25 mouse cellular contexts compared by ENCODE assay signal in genomic region chr19:6677511-6677910, GRCm38 (mm10).
DNase-seq lines count a peak whose midpoint lies in the region; ATAC-seq lines count a peak whose summit lies in the region.
"Had no signal": no experiment of that assay in that cellular context is flagged by ENCODE, and none has a peak within 500 bp of the region (broad histone marks: within the 10 kb centered on the region; RNA-seq: fewer than 3 reads in every experiment).

No protein-coding gene starts in this region.

- DNase-seq in cerebellum, postnatal 10 days: peak; percentile 69 to 71
- no peak for DNase-seq in cerebellum, adult 9-10 months
- DNase-seq in heart, postnatal 4 days: peak; percentile 10
- DNase-seq in heart, adult 9 months (ENCODE audit: low spot score in 2 of 2): no peak
- DNase-seq in thymus, postnatal 14 days: no peak
- DNase-seq: adrenal gland, postnatal 25 days; cerebellum, adult 18-20 months; cerebellum, postnatal 25 days; heart, adult 2 months; kidney, adult 18-20 months; kidney, postnatal 36 days; liver, embryonic 13.5 days; lung, adult 18-20 months; lung, postnatal 4 days; midbrain, embryonic 14.5 days had no signal

- no peaks in the 10 kb centered on the region; the same call in 1 of the 2 replicates for H3K9me3 ChIP-seq in megakaryocyte, embryonic 14.5 days
- H3K9me3 ChIP-seq: limb, embryonic 10.5 days; limb, embryonic 15.5 days; liver, embryonic 13.5 days had no signal

- H3K27me3 ChIP-seq in megakaryocyte, embryonic 14.5 days (replicated peaks): peaks cover 22% of the 10 kb centered on the region
- H3K27me3 ChIP-seq: CH12.LX; liver, embryonic 13.5 days had no signal

- H3K4me1 ChIP-seq in megakaryocyte, embryonic 14.5 days: peaks cover 38% of the 10 kb centered on the region
- H3K4me1 ChIP-seq: limb, embryonic 10.5 days; limb, embryonic 15.5 days; liver, embryonic 13.5 days had no signal

- ATAC-seq in megakaryocyte, adult 5-6 weeks (ENCODE audit: poor library complexity, severe bottlenecking): no peak
- ATAC-seq: forebrain, embryonic 16.5 days; inflammation-experienced regulatory T-cells, adult 6 months; lung, postnatal 0 days; Patski had no signal

- H3K36me3 ChIP-seq in megakaryocyte, embryonic 14.5 days (replicated peaks; ENCODE audit: low read length): no peaks in the 10 kb centered on the region
- H3K36me3 ChIP-seq: limb, embryonic 10.5 days; limb, embryonic 15.5 days; liver, embryonic 13.5 days had no signal

- peak overlapping the region; percentile 12 for H3K4me3 ChIP-seq in megakaryocyte, embryonic 14.5 days (replicated peaks)
- H3K4me3 ChIP-seq: heart, adult 2 months; layer of hippocampus, adult 2 months; limb, embryonic 10.5 days; limb, embryonic 15.5 days; liver, embryonic 13.5 days had no signal

Comparison
In these comparisons a context has a peak if more than half of its experiments do, and no peak if none do; other contexts are left out.
1. DNase-seq: peak in cerebellum, postnatal 10 days (2 of 2) and heart, postnatal 4 days (single experiment); none in cerebellum, adult 9-10 months (single experiment), heart, adult 9 months (0 of 2) and thymus, postnatal 14 days (single experiment).